Mouse (Mus musculus): ENCODE results near the gene Tas2r110.

The Tas2r110 gene

DNA sequence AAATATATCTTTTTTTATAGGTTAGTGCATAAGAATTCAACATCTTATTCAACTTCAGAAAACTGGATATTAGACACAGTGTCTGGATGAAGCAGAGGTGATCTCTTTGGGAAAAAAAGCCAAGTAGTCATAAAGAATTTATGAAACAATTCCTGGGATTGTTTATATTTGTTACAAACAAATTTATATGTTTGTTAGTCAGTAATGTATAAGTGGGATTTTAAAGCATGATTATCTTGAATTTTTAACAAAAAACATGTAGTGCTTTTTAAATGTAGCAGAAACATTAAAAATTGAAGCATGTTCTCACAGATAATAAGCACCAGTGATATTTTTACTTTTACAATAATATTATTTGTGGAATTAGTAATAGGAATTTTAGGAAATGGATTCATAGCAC is at the start of gene Tas2r110:
Tas2r110 (plus strand) TSS at position 301 of the 400 bp plus-strand sequence.
- DNase-seq (ENCODE audit: low read depth, low spot score), result no peak

GRCm38 (mm10) chr6:132846842-132847241 is 21.0 kb upstream of the Tas2r110 start, which contains the start of gene Tas2r123:
Tas2r123 (plus strand) TSS chr6:132847142.
- no peak for DNase-seq (ENCODE audit: low read depth, low spot score)

DNA sequence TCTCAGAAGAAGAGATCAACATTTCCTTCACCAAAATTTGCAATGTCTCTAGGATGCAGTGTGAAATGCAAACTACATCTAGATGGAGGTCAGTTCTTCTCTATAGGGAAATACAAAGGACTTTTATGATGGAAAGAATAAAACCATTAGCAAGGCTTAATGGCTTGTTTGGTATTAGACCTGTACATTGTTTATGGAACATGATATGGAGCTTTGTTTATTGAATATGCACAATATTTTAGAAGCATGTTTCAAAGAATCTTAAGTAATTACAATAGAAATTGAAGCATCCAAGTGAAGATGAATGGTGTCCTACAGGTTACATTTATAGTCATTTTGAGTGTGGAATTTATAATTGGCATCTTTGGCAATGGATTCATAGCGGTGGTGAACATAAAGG is 12.7 kb upstream of the Tas2r110 start, which contains the start of gene Tas2r116:
Tas2r116 (plus strand) TSS at position 301 of the 400 bp plus-strand sequence.
- no peak for DNase-seq (ENCODE audit: low read depth, low spot score)

DNA sequence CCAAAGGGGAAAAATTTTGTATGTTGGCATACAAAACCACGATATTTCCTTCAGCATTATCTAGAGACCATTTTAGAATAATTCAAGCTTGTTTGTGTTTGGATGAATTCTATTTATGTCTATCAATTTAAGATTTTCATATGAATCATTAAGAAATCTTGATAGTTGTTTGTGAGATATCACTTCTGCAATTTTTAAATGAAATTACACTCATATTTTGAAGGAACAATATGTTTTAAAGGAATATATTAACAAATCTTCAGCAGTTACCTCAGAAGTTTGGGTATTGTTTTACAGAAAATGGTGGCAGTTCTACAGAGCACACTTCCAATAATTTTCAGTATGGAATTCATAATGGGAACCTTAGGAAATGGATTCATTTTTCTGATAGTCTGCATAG is 24.9 kb downstream of the Tas2r110 start, which contains the start of gene Tas2r113:
Tas2r113 (plus strand) TSS at position 301 of the 400 bp plus-strand sequence.
- DNase-seq (ENCODE audit: low read depth, low spot score), result no peak

- no peak for DNase-seq (ENCODE audit: low read depth, low spot score)
These were observed 41.5 kb downstream of the Tas2r110 start, which contains the start of gene Tas2r125 for GRCm38 (mm10) chr6:132909351-132909750. Tas2r125 (plus strand) TSS chr6:132909651.

Measured in brain, adult 2 months (tissue).